Mouse (Mus musculus) erythroblast, adult 5-6 weeks (primary cell): ENCODE data around the gene Fbln7. TPM values are rescaled to one million over a fixed set of nuclear protein-coding genes. Genes with fewer than 3 reads are reported as not detected.

ENCODE experiments used
- total RNA-seq, 2 experiments: library from RNA; stranded (forward) in 1 of 2; stranded (reverse) in 1 of 2; fragments of 150-400 nt in 1 of 2; fragments of 200-764, 138-1000 nt in 1 of 2; gene quantifications; 2 replicates each; pipeline versions ENCODE4 v1.2.3 to v1.2.4; 2015 to 2017; ENCODE audit warnings: low replicate concordance in 2 of 2

Gene Fbln7
- total RNA-seq, 2 experiments from 2014 or later: 0.09 TPM; not detected in 1

Other genes with a start within 250 kb of the Fbln7 start
- gene Anapc1, start 175.6 kb upstream of the Fbln7 start, total RNA-seq (2015; ENCODE audit: low replicate concordance): 16.9 and 23.2 TPM in 2 replicates
- 26.8 and 30.1 TPM in 2 replicates for gene Anapc1, start 175.6 kb upstream of the Fbln7 start, total RNA-seq (2017; ENCODE audit: low replicate concordance)
- 2.1 and 2.9 TPM in 2 replicates for gene Mertk, start 164.0 kb upstream of the Fbln7 start, total RNA-seq (2015; ENCODE audit: low replicate concordance)
- gene Mertk, start 164.0 kb upstream of the Fbln7 start, total RNA-seq (2017; ENCODE audit: low replicate concordance): 2.6 TPM in 2 replicates
- 2.3 and 4.4 TPM in 2 replicates for gene Tmem87b, start 44.9 kb upstream of the Fbln7 start, total RNA-seq (2015; ENCODE audit: low replicate concordance)
- 1.4 and 3.4 TPM in 2 replicates for gene Tmem87b, start 44.9 kb upstream of the Fbln7 start, total RNA-seq (2017; ENCODE audit: low replicate concordance)
- 0.58 and 2.9 TPM in 2 replicates for gene Zc3h8, start 81.1 kb downstream of the Fbln7 start, total RNA-seq (2015; ENCODE audit: low replicate concordance)
- gene Zc3h8, start 81.1 kb downstream of the Fbln7 start, total RNA-seq (2017; ENCODE audit: low replicate concordance): 0.70 and 0.94 TPM in 2 replicates
- 4.0 and 6.3 TPM in 2 replicates for gene Zc3h6, start 104.4 kb downstream of the Fbln7 start, total RNA-seq (2015; ENCODE audit: low replicate concordance)
- 1.3 and 5.2 TPM in 2 replicates for gene Zc3h6, start 104.4 kb downstream of the Fbln7 start, total RNA-seq (2017; ENCODE audit: low replicate concordance)
- 1.5 TPM in 1 of 2 replicates, not detected in the other for gene Gm10762, start 104.7 kb downstream of the Fbln7 start, total RNA-seq (2015; ENCODE audit: low replicate concordance)
- gene Gm10762, start 104.7 kb downstream of the Fbln7 start, total RNA-seq (2017; ENCODE audit: low replicate concordance): 1.4 TPM in 1 of 2 replicates, not detected in the other
- 0.38 TPM in 1 of 2 replicates, not detected in the other for gene Vinac1, start 185.2 kb downstream of the Fbln7 start, total RNA-seq (2015; ENCODE audit: low replicate concordance)
- not detected in 2 replicates for gene Vinac1, start 185.2 kb downstream of the Fbln7 start, total RNA-seq (2017; ENCODE audit: low replicate concordance)
- 0.63 TPM in 1 of 2 replicates, not detected in the other for gene Ttl, start 203.0 kb downstream of the Fbln7 start, total RNA-seq (2015; ENCODE audit: low replicate concordance)
- gene Ttl, start 203.0 kb downstream of the Fbln7 start, total RNA-seq (2017; ENCODE audit: low replicate concordance): 0.84 and 2.1 TPM in 2 replicates
- gene Polr1b, start 238.0 kb downstream of the Fbln7 start, total RNA-seq (2015; ENCODE audit: low replicate concordance): 1.0 and 4.4 TPM in 2 replicates
- gene Polr1b, start 238.0 kb downstream of the Fbln7 start, total RNA-seq (2017; ENCODE audit: low replicate concordance): 4.9 and 5.3 TPM in 2 replicates